Mouse (Mus musculus) midbrain, embryonic 13.5 days (tissue): Measurements from ENCODE around the gene Dnajb4. TPM values are rescaled to one million over a fixed set of nuclear protein-coding genes. Genes with fewer than 3 reads are reported as not detected.

Experiments used
- ATAC-seq: fragments of 200-750 bp; cut with Nextera tagmentation; 2 replicates; pipeline ENCODE4 v1.8.0; 2017; ENCODE audit warnings: mild to moderate bottlenecking, moderate TSS enrichment, moderate library complexity
- H3K27ac ChIP-seq: fragments of 300-500 bp; sonication (generic); 2 replicates; pipeline ENCODE4 v1.5.1; 2015; ENCODE audit warnings: inconsistent platforms, mild to moderate bottlenecking, moderate library complexity
- H3K27me3 ChIP-seq: fragments of 300-500 bp; sonication (generic); 2 replicates; pipeline ENCODE4 v1.6.1; 2015; ENCODE audit warnings: mild to moderate bottlenecking, inconsistent platforms
- H3K36me3 ChIP-seq: fragments of 300-500 bp; sonication (generic); 2 replicates; pipeline ENCODE4 v1.6.1; 2015; ENCODE audit warnings: mild to moderate bottlenecking, inconsistent platforms
- H3K4me1 ChIP-seq: fragments of 300-500 bp; sonication (generic); replicated peaks from 2 replicates; pipeline ENCODE4 v1.6.1; 2015; ENCODE audit warnings: inconsistent platforms
- H3K4me2 ChIP-seq: fragments of 300-500 bp; sonication (generic); replicated peaks from 2 replicates; pipeline ENCODE4 v1.6.1; 2015; ENCODE audit warnings: moderate library complexity, mild to moderate bottlenecking, inconsistent platforms
- H3K4me3 ChIP-seq: fragments of 300-500 bp; sonication (generic); replicated peaks from 2 replicates; pipeline ENCODE4 v1.5.1; 2015; ENCODE audit warnings: mild to moderate bottlenecking, inconsistent platforms
- H3K9ac ChIP-seq: fragments of 300-500 bp; sonication (generic); replicated peaks from 2 replicates; pipeline ENCODE4 v1.6.1; 2015; ENCODE audit warnings: mild to moderate bottlenecking, inconsistent platforms
- H3K9me3 ChIP-seq: fragments of 300-500 bp; sonication (generic); 2 replicates; pipeline ENCODE4 v1.6.1; 2016; ENCODE audit warnings: mild to moderate bottlenecking, inconsistent platforms
- WGBS: fragments of 180-500 bp; shearing (Covaris S2); methylation state at CpG from one replicate; pipeline ENCODE4 v1.1.7; 2015; 5-methylcytosine and 5-hydroxymethylcytosine counted together
- polyA plus RNA-seq: library from polyadenylated mRNA; unstranded; fragments of >200 nt; fragmentation: Nextera tagmentation; extraction: Ambion mirVana; gene quantifications from 2 replicates; pipeline ENCODE4 v1.2.1, GENCODE M21; 2015

Gene Dnajb4
- polyA plus RNA-seq, 1 experiment from 2014 or later = 33.9 TPM

- peaks cover 23% of the 10 kb centered on the region for H3K27me3 ChIP-seq
- ATAC-seq = peak; percentile 57
- 6% methylated on average over 28 of the region's 29 CpGs for WGBS
- H3K4me2 ChIP-seq = peak overlapping the region; percentile 94
- H3K4me1 ChIP-seq = peaks cover 23% of the 10 kb centered on the region
- peak overlapping the region; percentile 61 for H3K4me3 ChIP-seq
- 0 out of 2 replicates have a peak overlapping the region, but pooled peaks have one; percentile 26 for H3K27ac ChIP-seq
- H3K9ac ChIP-seq = peak overlapping the region; percentile 54
- no peaks in the 10 kb centered on the region; the same call in 1 of the 2 replicates for H3K9me3 ChIP-seq
- H3K36me3 ChIP-seq = no peaks in the 10 kb centered on the region
Measured at GRCm38 (mm10) chr3:152166699-152167451, 43.2 kb downstream of the Dnajb4 start.

- no peak; the same call in 1 of the 2 replicates for ATAC-seq
- Histone ChIP-seq H3K9me3 (no peaks in the 10 kb centered on the region; the same call in 1 of the 2 replicates), H3K4me1 (peaks cover 23% of the 10 kb centered on the region), H3K36me3 (no peaks in the 10 kb centered on the region), H3K27me3 (peaks cover 23% of the 10 kb centered on the region), H3K4me2 (peak within 1 kb of the TSS; percentile 94), H3K9ac (peak within 1 kb of the TSS; percentile 77), H3K4me3 (peak within 1 kb of the TSS; percentile 61), H3K27ac (peak within 1 kb of the TSS; percentile 67; the same call in 1 of the 2 replicates)
- WGBS = 5% methylated on average over 10 of the region's 10 CpGs
Measured at GRCm38 (mm10) chr3:152166099-152166423, 44.0 kb downstream of the Dnajb4 start, which contains the start of gene Gipc2. Gipc2 (minus strand) TSS chr3:152166230.

GRCm38 (mm10) chr3:152165351-152166098, 44.6 kb downstream of the Dnajb4 start:
- WGBS = 1% methylated on average over 53 of the region's 53 CpGs

GRCm38 (mm10) chr3:152165014-152165350, 45.1 kb downstream of the Dnajb4 start:
- no peak for ATAC-seq

More at GRCm38 (mm10) chr3:152165351-152166098, 44.6 kb downstream of the Dnajb4 start:
- peak overlapping the region; percentile 61 for H3K4me3 ChIP-seq
- peaks cover 23% of the 10 kb centered on the region for H3K27me3 ChIP-seq
- H3K27ac ChIP-seq = peak overlapping the region; percentile 67; the same call in 1 of the 2 replicates
- H3K4me1 ChIP-seq = peaks cover 23% of the 10 kb centered on the region
- H3K4me2 ChIP-seq = peak overlapping the region; percentile 94
- ATAC-seq = peak; percentile 81
- no peaks in the 10 kb centered on the region for H3K36me3 ChIP-seq
- H3K9me3 ChIP-seq = no peaks in the 10 kb centered on the region; the same call in 1 of the 2 replicates
- peak overlapping the region; percentile 77 for H3K9ac ChIP-seq

GRCm38 (mm10) chr3:152163320-152163719, 46.8 kb downstream of the Dnajb4 start:
- Histone ChIP-seq H3K4me1 (peaks cover 23% of the 10 kb centered on the region), H3K4me2 (no peak overlapping the region), H3K36me3 (no peaks in the 10 kb centered on the region), H3K9ac (no peak overlapping the region), H3K27ac (no peak overlapping the region), H3K9me3 (no peaks in the 10 kb centered on the region), H3K27me3 (peaks cover 23% of the 10 kb centered on the region), H3K4me3 (no peak overlapping the region)
- no peak for ATAC-seq
- WGBS = 94% methylated on average over 8 of the region's 8 CpGs

More at GRCm38 (mm10) chr3:152165014-152165350, 45.1 kb downstream of the Dnajb4 start:
- H3K27me3 ChIP-seq = peaks cover 23% of the 10 kb centered on the region
- H3K27ac ChIP-seq = no peak overlapping the region
- WGBS = 24% methylated on average over 9 of the region's 9 CpGs
- peak overlapping the region; percentile 61 for H3K4me3 ChIP-seq
- peak overlapping the region; percentile 94 for H3K4me2 ChIP-seq
- H3K36me3 ChIP-seq = no peaks in the 10 kb centered on the region
- peaks cover 23% of the 10 kb centered on the region for H3K4me1 ChIP-seq
- no peaks in the 10 kb centered on the region; the same call in 1 of the 2 replicates for H3K9me3 ChIP-seq
- peak overlapping the region; percentile 77 for H3K9ac ChIP-seq

- no peak for ATAC-seq
- H3K27me3 ChIP-seq = peaks cover 17% of the 10 kb centered on the region
- no peak overlapping the region for H3K9ac ChIP-seq
- no peaks in the 10 kb centered on the region for H3K36me3 ChIP-seq
- H3K4me2 ChIP-seq = no peak overlapping the region
- no peak overlapping the region for H3K27ac ChIP-seq
- no peak overlapping the region for H3K4me3 ChIP-seq
- peaks cover 6% of the 10 kb centered on the region for H3K4me1 ChIP-seq
- H3K9me3 ChIP-seq = no peaks in the 10 kb centered on the region
- WGBS = 67% methylated on average over 4 of the region's 4 CpGs
Measured at GRCm38 (mm10) chr3:152160607-152161006, 49.5 kb downstream of the Dnajb4 start.

- H3K9me3 ChIP-seq = no peaks in the 10 kb centered on the region
- H3K4me3 ChIP-seq = no peak overlapping the region
- ATAC-seq = peak; percentile 51
- H3K9ac ChIP-seq = no peak overlapping the region
- H3K4me2 ChIP-seq = no peak overlapping the region
- H3K27me3 ChIP-seq = peaks cover 4% of the 10 kb centered on the region; the same call in 1 of the 2 replicates
- no peaks in the 10 kb centered on the region; the same call in 1 of the 2 replicates for H3K4me1 ChIP-seq
- H3K27ac ChIP-seq = no peak overlapping the region
- H3K36me3 ChIP-seq = no peaks in the 10 kb centered on the region
Measured at GRCm38 (mm10) chr3:152159321-152159720, 50.8 kb downstream of the Dnajb4 start.

GRCm38 (mm10) chr3:152158344-152159291, 51.5 kb downstream of the Dnajb4 start:
- peak; percentile 62 for ATAC-seq
- no peak overlapping the region for H3K4me3 ChIP-seq
- H3K4me1 ChIP-seq = no peaks in the 10 kb centered on the region; the same call in 1 of the 2 replicates
- peaks cover 4% of the 10 kb centered on the region; the same call in 1 of the 2 replicates for H3K27me3 ChIP-seq
- WGBS = 58% methylated on average over 10 of the region's 10 CpGs
- H3K27ac ChIP-seq = no peak overlapping the region
- H3K9ac ChIP-seq = no peak overlapping the region
- H3K9me3 ChIP-seq = no peaks in the 10 kb centered on the region
- no peak overlapping the region for H3K4me2 ChIP-seq
- H3K36me3 ChIP-seq = no peaks in the 10 kb centered on the region

GRCm38 (mm10) chr3:152156816-152157496, 53.1 kb downstream of the Dnajb4 start:
- Histone ChIP-seq H3K27me3 (peaks cover 4% of the 10 kb centered on the region; the same call in 1 of the 2 replicates), H3K27ac (no peak overlapping the region), H3K4me1 (no peaks in the 10 kb centered on the region; the same call in 1 of the 2 replicates), H3K36me3 (no peaks in the 10 kb centered on the region), H3K4me2 (no peak overlapping the region), H3K4me3 (no peak overlapping the region), H3K9me3 (no peaks in the 10 kb centered on the region), H3K9ac (no peak overlapping the region)
- WGBS = 55% methylated on average over 23 of the region's 23 CpGs
- no peak for ATAC-seq

GRCm38 (mm10) chr3:152155296-152155948, 54.7 kb downstream of the Dnajb4 start:
- H3K4me2 ChIP-seq = no peak overlapping the region
- peaks cover 4% of the 10 kb centered on the region; the same call in 1 of the 2 replicates for H3K27me3 ChIP-seq
- 49% methylated on average over 11 of the region's 11 CpGs for WGBS
- H3K9ac ChIP-seq = no peak overlapping the region
- no peaks in the 10 kb centered on the region for H3K36me3 ChIP-seq
- peak; percentile 14; the same call in 1 of the 2 replicates for ATAC-seq
- H3K9me3 ChIP-seq = no peaks in the 10 kb centered on the region
- no peak overlapping the region for H3K4me3 ChIP-seq
- no peak overlapping the region for H3K27ac ChIP-seq
- no peaks in the 10 kb centered on the region; the same call in 1 of the 2 replicates for H3K4me1 ChIP-seq
